Mouse (Mus musculus) heart, adult 2 months (tissue): ENCODE measurements around the gene Slc25a36. TPM values are rescaled to one million over a fixed set of nuclear protein-coding genes. Genes with fewer than 3 reads are reported as not detected.

Experiments used
- DNase-seq, 2 experiments: peaks; one replicate each; pipeline ENCODE4 v3.0.0; 2021
- H3K27ac ChIP-seq: fragments of 200-600 bp; 2 replicates; pipeline ENCODE4 v1.8.1; 2022
- H3K27me3 ChIP-seq: fragments of 200-500 bp; 2 replicates; pipeline ENCODE4 v1.6.1; 2012; ENCODE audit warnings: mild to moderate bottlenecking, low read length, inconsistent platforms, mixed read lengths; ENCODE audit not compliant: control insufficient read depth, insufficient read depth
- H3K36me3 ChIP-seq: fragments of 200-500 bp; 2 replicates; pipeline ENCODE4 v1.6.1; 2012; ENCODE audit warnings: low read length, inconsistent platforms; ENCODE audit not compliant: control insufficient read depth, insufficient read depth
- H3K4me1 ChIP-seq: fragments of 200-500 bp; 2 replicates; pipeline ENCODE4 v1.6.1; 2011; ENCODE audit warnings: low read length; ENCODE audit not compliant: control insufficient read depth, insufficient read depth
- H3K4me3 ChIP-seq: fragments of 200-600 bp; 2 replicates; pipeline ENCODE4 v1.8.1; 2022
- H3K79me2 ChIP-seq: fragments of 200-500 bp; replicated peaks from 2 replicates; pipeline ENCODE4 v1.6.1; 2012; ENCODE audit warnings: mild to moderate bottlenecking, inconsistent platforms, low read length, moderate library complexity, mixed read lengths; ENCODE audit not compliant: control insufficient read depth, insufficient read depth
- H3K9ac ChIP-seq: fragments of 200-500 bp; 2 replicates; pipeline ENCODE4 v1.6.1; 2012; ENCODE audit warnings: low read depth, mild to moderate bottlenecking, control low read depth, inconsistent platforms, low read length, mixed read lengths
- CTCF ChIP-seq: fragments of 200-600 bp; IDR thresholded peaks from 2 replicates; pipeline ENCODE4 v1.8.1; 2022; ENCODE audit warnings: antibody characterized with exemption, mild to moderate bottlenecking, moderate library complexity
- EP300 ChIP-seq: fragments of 200-500 bp; IDR thresholded peaks from 2 replicates; pipeline ENCODE4 v1.6.1; 2011; ENCODE audit warnings: low read depth, low read length, control low read depth; ENCODE audit not compliant: insufficient read depth
- POLR2A ChIP-seq: fragments of 200-500 bp; IDR thresholded peaks from 2 replicates; pipeline ENCODE4 v1.6.1; 2011; ENCODE audit warnings: mild to moderate bottlenecking, low read depth, low read length, control low read depth; ENCODE audit not compliant: insufficient read depth
- WGBS: fragments of 180-500 bp; shearing (Covaris S2); methylation state at CpG from one replicate; pipeline ENCODE4 v1.1.7; 2018; 5-methylcytosine and 5-hydroxymethylcytosine counted together
- intact Hi-C: fragments of 180-260 bp; cut with DNase I; formaldehyde crosslinking; loops from one replicate; pipeline ENCODE4 v1.15.1; 2025
- polyA plus RNA-seq: library from polyadenylated mRNA; depleted of rRNA; stranded (reverse); fragments of >200 nt; gene quantifications from 2 replicates; pipeline ENCODE4 v1.2.3, GENCODE M21; 2012
- total RNA-seq, 2 experiments: library from RNA; stranded (reverse); gene quantifications; 2 replicates each; pipeline ENCODE4 v1.2.3; 2021

Gene Slc25a36
- total and polyA plus RNA-seq, 3 experiments = 14.1 to 35.1 (median 34.7) TPM

- WGBS = 66% methylated on average over 4 of the region's 4 CpGs
- Histone ChIP-seq H3K79me2 (no peaks in the 10 kb centered on the region), H3K27ac (no peak overlapping the region), H3K4me1 (no peaks in the 10 kb centered on the region; the same call in 1 of the 2 replicates), H3K27me3 (no peaks in the 10 kb centered on the region), H3K4me3 (no peak overlapping the region), H3K36me3 (no peaks in the 10 kb centered on the region), H3K9ac (no peak overlapping the region)
- TF ChIP-seq CTCF (no peak), POLR2A (no peak), EP300 (no peak)
- intact Hi-C loops = no loop called here
- DNase-seq = no peak
These were observed 26.2 kb upstream of the Slc25a36 start for GRCm38 (mm10) chr9:97137116-97137515.

GRCm38 (mm10) chr9:97135866-97136265, 24.9 kb upstream of the Slc25a36 start:
- Histone ChIP-seq H3K9ac (no peak overlapping the region), H3K79me2 (no peaks in the 10 kb centered on the region), H3K27ac (peak overlapping the region; percentile 63), H3K4me3 (no peak overlapping the region), H3K27me3 (no peaks in the 10 kb centered on the region), H3K4me1 (no peaks in the 10 kb centered on the region; the same call in 1 of the 2 replicates), H3K36me3 (no peaks in the 10 kb centered on the region)
- DNase-seq = peak in 1 of 2 experiments; percentile 40
- intact Hi-C loops = no loop called here
- TF ChIP-seq CTCF = no peak
- TF ChIP-seq EP300 = no peak
- no peak for TF ChIP-seq POLR2A
- WGBS = 64% methylated on average over 4 of the region's 4 CpGs

- H3K4me3 ChIP-seq = no peak overlapping the region
- H3K79me2 ChIP-seq = no peaks in the 10 kb centered on the region
- H3K27me3 ChIP-seq = no peaks in the 10 kb centered on the region
- H3K9ac ChIP-seq = no peak overlapping the region
- no peaks in the 10 kb centered on the region; the same call in 1 of the 2 replicates for H3K4me1 ChIP-seq
- H3K27ac ChIP-seq = no peak overlapping the region
- H3K36me3 ChIP-seq = no peaks in the 10 kb centered on the region
- 37% methylated on average over 8 of the region's 8 CpGs for WGBS
- no peak for TF ChIP-seq CTCF
- TF ChIP-seq POLR2A = no peak
- no peak for TF ChIP-seq EP300
- intact Hi-C loops = no loop called here
- DNase-seq = peak in 1 of 2 experiments; percentile 20
These were observed 22.2 kb upstream of the Slc25a36 start for GRCm38 (mm10) chr9:97133178-97133577.

GRCm38 (mm10) chr9:97130001-97130400, 19.0 kb upstream of the Slc25a36 start:
- intact Hi-C loops = no loop called here
- Histone ChIP-seq H3K4me1 (no peaks in the 10 kb centered on the region), H3K4me3 (no peak overlapping the region), H3K9ac (no peak overlapping the region), H3K36me3 (no peaks in the 10 kb centered on the region), H3K79me2 (no peaks in the 10 kb centered on the region), H3K27me3 (no peaks in the 10 kb centered on the region), H3K27ac (no peak overlapping the region)
- DNase-seq = no peak
- TF ChIP-seq POLR2A (no peak), CTCF (no peak)
- WGBS = 88% methylated on average over 5 of the region's 5 CpGs

GRCm38 (mm10) chr9:97123934-97124692, 13.2 kb upstream of the Slc25a36 start:
- no peak overlapping the region for H3K27ac ChIP-seq
- no peaks in the 10 kb centered on the region for H3K79me2 ChIP-seq
- no peaks in the 10 kb centered on the region for H3K27me3 ChIP-seq
- WGBS = 64% methylated on average over 23 of the region's 23 CpGs
- H3K4me3 ChIP-seq = no peak overlapping the region
- no peaks in the 10 kb centered on the region for H3K36me3 ChIP-seq
- intact Hi-C loops = no loop called here
- no peak for TF ChIP-seq POLR2A
- TF ChIP-seq CTCF = no peak
- TF ChIP-seq EP300 = no peak
- H3K9ac ChIP-seq = no peak overlapping the region
- H3K4me1 ChIP-seq = no peaks in the 10 kb centered on the region
- no peak for DNase-seq

- H3K4me3 ChIP-seq = no peak overlapping the region
- no peaks in the 10 kb centered on the region for H3K4me1 ChIP-seq
- no peak overlapping the region for H3K27ac ChIP-seq
- TF ChIP-seq POLR2A (no peak), EP300 (no peak), CTCF (no peak)
- no peaks in the 10 kb centered on the region for H3K36me3 ChIP-seq
- no peaks in the 10 kb centered on the region for H3K27me3 ChIP-seq
- intact Hi-C loops = no loop called here
- DNase-seq = no peak
- no peak overlapping the region for H3K9ac ChIP-seq
- WGBS = 76% methylated on average over 2 of the region's 2 CpGs
- H3K79me2 ChIP-seq = no peaks in the 10 kb centered on the region
These were observed 10.5 kb upstream of the Slc25a36 start for GRCm38 (mm10) chr9:97121432-97121831.
